Mouse (Mus musculus): Measurements from ENCODE around the gene Hist1h2bf. TPM values are rescaled to one million over a fixed set of nuclear protein-coding genes. Genes with fewer than 3 reads are reported as not detected.
A peak's percentile ranks its signal among the peaks of the same experiment; 100 is the strongest.
"Not testable (repeated sequence)": the region's sequence is repeated elsewhere in the genome, so short reads cannot be mapped to it uniquely, and the experiment has no call there.

Hist1h2bf gene
- polyA plus RNA-seq, 1 experiment from 2014 or later, result 2.1 TPM

DNA sequence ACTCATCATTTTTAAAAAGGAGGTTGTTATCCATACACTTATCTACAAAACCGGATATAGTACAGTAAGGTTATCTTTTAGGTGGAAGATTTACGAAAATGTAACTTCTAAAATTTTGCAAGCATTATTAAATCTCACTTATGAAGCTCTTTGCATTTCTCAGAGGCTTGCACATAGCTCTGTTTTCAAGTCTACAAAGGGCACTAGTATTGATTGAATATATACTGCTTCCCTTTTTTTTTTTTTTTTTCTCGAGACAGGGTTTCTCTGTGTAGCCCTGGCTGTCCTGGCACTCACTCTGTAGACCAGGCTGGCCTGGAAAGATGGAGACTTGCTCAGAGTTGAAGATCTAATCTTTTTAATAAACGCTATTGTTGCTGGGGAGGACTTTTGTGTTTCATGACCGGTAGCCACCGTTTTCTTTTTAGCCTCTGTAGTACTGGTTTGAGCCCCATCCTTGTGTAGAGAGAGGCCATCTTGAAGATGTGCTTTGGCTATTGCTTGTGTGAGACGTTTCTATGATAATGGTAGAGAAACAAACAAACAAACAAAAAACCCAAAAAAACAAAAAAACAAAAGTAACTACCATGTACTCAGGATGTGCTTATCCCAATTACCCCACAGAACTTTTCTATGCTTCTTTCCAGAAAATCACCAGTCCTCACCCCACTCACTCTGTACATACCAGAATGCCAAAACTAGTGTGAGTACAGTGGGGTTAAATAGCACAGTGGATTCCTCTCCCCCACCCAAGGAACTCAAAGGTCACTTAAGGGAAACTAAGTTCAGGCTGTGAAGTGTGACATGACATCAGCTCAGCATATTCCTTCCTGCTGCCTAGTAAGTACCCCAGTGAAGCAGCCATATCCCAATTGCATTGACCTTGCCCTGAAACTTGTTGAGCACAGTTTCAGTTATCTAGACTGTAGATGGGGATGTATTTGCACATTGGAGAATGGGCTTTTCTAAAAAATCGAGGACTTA, 21.8 kb downstream of the Hist1h2bf start:
- H3K27me3 ChIP-seq (replicated peaks; ENCODE audit: control insufficient read depth, insufficient read depth, low read length), result no peaks in the 10 kb centered on the region
- H3K27ac ChIP-seq (ENCODE audit: low read length), result peak overlapping the region; percentile 81
- ATAC-seq, result no peak
- H3K36me3 ChIP-seq (ENCODE audit: control insufficient read depth, insufficient read depth), result no peaks in the 10 kb centered on the region
- H3K4me3 ChIP-seq (replicated peaks; ENCODE audit: low read length), result peak overlapping the region; percentile 44
- H3K9ac ChIP-seq (replicated peaks; ENCODE audit: low read depth, low read length), result no peak overlapping the region
- WGBS, result 42% methylated on average over 8 of the region's 8 CpGs
- H3K9me3 ChIP-seq (ENCODE audit: control insufficient read depth, low read length), result no peaks in the 10 kb centered on the region
- peak overlapping the region; percentile 62 for H3K4me2 ChIP-seq (ENCODE audit: low read length)
- peaks cover 16% of the 10 kb centered on the region for H3K4me1 ChIP-seq (replicated peaks; ENCODE audit: control insufficient read depth, insufficient read depth, low read length)

DNA sequence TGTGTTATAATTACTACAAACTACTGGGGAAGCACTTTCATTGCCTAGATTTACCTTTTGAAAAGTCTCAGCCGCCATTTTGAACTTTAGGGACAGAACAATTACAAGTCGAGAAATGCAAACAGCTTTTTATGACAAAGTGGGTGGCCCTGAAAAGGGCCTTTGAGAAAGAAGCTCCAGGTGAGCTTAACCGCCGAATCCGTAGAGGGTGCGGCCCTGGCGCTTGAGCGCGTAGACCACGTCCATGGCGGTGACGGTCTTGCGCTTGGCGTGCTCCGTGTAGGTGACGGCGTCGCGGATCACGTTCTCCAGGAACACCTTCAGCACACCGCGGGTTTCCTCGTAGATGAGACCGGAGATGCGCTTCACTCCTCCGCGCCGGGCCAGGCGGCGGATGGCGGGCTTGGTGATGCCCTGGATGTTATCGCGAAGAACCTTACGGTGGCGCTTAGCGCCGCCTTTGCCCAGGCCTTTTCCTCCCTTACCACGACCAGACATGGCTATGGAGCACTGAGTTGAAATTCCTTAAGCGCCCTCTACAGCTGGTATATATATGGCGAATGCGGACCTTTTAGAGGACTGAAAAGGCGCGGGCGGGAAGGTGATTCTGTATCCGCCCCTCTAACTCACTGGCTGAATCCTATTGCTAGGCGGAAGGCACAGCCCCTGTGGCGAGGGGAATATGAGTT, 22.7 kb downstream of the Hist1h2bf start, which contains the start of gene Hist1h4f:
Hist1h4f (minus strand) TSS at position 503 of the 689 bp plus-strand sequence.
- Histone ChIP-seq H3K27ac (ENCODE audit: low read length) (peak within 1 kb of the TSS; percentile 81), H3K4me3 (replicated peaks; ENCODE audit: low read length) (peak within 1 kb of the TSS; percentile 44), H3K4me1 (replicated peaks; ENCODE audit: control insufficient read depth, insufficient read depth, low read length) (peaks cover 15% of the 10 kb centered on the region), H3K4me2 (ENCODE audit: low read length) (peak within 1 kb of the TSS; percentile 62), H3K9ac (replicated peaks; ENCODE audit: low read depth, low read length) (peak within 1 kb of the TSS; percentile 58)
- not testable (repeated sequence) for H3K27me3 ChIP-seq (replicated peaks; ENCODE audit: control insufficient read depth, insufficient read depth, low read length); H3K9me3 ChIP-seq (ENCODE audit: control insufficient read depth, low read length); H3K36me3 ChIP-seq (ENCODE audit: control insufficient read depth, insufficient read depth)
- WGBS, result under 1% methylated on average over 47 of the region's 47 CpGs
- peak; percentile 84 for ATAC-seq

DNA sequence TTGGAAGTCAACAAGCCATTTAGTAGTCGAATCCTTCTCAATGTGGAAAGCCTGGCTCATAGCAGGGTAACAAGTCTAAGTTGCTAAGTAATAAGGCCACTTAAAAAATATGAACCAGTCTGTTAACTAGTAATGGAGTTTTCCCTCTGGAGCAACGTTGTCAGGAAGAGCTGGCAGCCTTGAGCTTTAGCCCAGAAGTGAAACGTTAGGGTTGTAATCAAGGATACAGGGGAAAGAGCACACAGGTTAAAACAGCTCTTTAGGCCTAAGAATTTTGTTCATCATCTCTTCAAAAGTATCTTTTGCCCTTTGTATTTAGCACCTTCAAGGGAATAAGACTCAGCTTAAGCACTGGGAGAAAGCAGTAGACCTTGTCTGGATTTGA, 23.2 kb downstream of the Hist1h2bf start:
- Histone ChIP-seq H3K36me3 (ENCODE audit: control insufficient read depth, insufficient read depth) (no peaks in the 10 kb centered on the region), H3K27ac (ENCODE audit: low read length) (peak overlapping the region; percentile 81), H3K4me2 (ENCODE audit: low read length) (peak overlapping the region; percentile 62), H3K9ac (replicated peaks; ENCODE audit: low read depth, low read length) (peak overlapping the region; percentile 58), H3K4me1 (replicated peaks; ENCODE audit: control insufficient read depth, insufficient read depth, low read length) (peaks cover 16% of the 10 kb centered on the region), H3K9me3 (ENCODE audit: control insufficient read depth, low read length) (no peaks in the 10 kb centered on the region), H3K4me3 (replicated peaks; ENCODE audit: low read length) (peak overlapping the region; percentile 44), H3K27me3 (replicated peaks; ENCODE audit: control insufficient read depth, insufficient read depth, low read length) (no peaks in the 10 kb centered on the region)
- WGBS, result 4% methylated on average over 3 of the region's 3 CpGs
- ATAC-seq, result no peak

DNA sequence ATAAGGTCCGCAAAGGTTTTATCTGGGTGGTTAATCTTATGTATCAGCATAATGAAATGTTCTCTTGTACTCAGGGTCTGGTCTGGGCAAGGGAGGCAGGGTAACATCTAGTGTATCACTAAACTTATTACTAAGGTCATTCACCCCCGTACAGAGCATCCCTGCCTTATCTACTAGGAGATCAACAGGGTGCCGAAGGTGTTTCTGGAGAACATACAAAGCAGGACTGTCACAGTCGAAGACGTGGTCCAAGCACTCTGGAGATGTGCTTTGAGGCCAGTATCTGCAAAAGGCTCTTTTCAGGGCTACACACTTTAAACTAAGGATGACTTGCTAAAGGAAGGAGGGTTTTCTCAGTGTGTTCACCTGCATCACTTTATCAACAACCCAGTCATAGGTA, 27.3 kb downstream of the Hist1h2bf start:
- H3K27ac ChIP-seq (ENCODE audit: low read length), result no peak overlapping the region
- ATAC-seq, result no peak
- H3K27me3 ChIP-seq (replicated peaks; ENCODE audit: control insufficient read depth, insufficient read depth, low read length), result no peaks in the 10 kb centered on the region
- peaks cover 8% of the 10 kb centered on the region for H3K4me1 ChIP-seq (replicated peaks; ENCODE audit: control insufficient read depth, insufficient read depth, low read length)
- 82% methylated on average over 5 of the region's 5 CpGs for WGBS
- no peak overlapping the region for H3K9ac ChIP-seq (replicated peaks; ENCODE audit: low read depth, low read length)
- no peaks in the 10 kb centered on the region for H3K9me3 ChIP-seq (ENCODE audit: control insufficient read depth, low read length)
- H3K4me2 ChIP-seq (ENCODE audit: low read length), result no peak overlapping the region
- H3K36me3 ChIP-seq (ENCODE audit: control insufficient read depth, insufficient read depth), result no peaks in the 10 kb centered on the region
- H3K4me3 ChIP-seq (replicated peaks; ENCODE audit: low read length), result no peak overlapping the region

DNA sequence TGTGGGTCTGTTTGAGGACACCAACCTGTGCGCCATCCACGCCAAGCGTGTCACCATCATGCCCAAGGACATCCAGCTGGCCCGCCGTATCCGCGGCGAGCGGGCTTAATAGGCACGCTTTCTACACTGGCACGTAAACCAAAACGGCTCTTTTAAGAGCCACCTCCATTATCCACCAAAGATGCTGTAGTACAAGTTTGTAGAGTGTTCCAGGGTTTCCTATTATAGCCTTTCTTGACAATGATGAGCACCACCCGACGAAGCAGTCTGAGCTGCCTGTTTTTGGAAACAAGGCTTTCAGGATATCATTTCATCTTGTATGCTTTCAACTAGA, 29.2 kb downstream of the Hist1h2bf start:
- not testable (repeated sequence) for H3K27me3 ChIP-seq (replicated peaks; ENCODE audit: control insufficient read depth, insufficient read depth, low read length); H3K36me3 ChIP-seq (ENCODE audit: control insufficient read depth, insufficient read depth); H3K4me1 ChIP-seq (replicated peaks; ENCODE audit: control insufficient read depth, insufficient read depth, low read length); H3K9me3 ChIP-seq (ENCODE audit: control insufficient read depth, low read length)
- 1% methylated on average over 12 of the region's 14 CpGs for WGBS
- H3K27ac ChIP-seq (ENCODE audit: low read length), result peak overlapping the region; percentile 94
- 0 out of 2 replicates have a peak overlapping the region, but pooled peaks have one; percentile 42 for H3K9ac ChIP-seq (replicated peaks; ENCODE audit: low read depth, low read length)
- peak overlapping the region; percentile 45 for H3K4me2 ChIP-seq (ENCODE audit: low read length)
- H3K4me3 ChIP-seq (replicated peaks; ENCODE audit: low read length), result peak overlapping the region; percentile 54
- ATAC-seq, result peak; percentile 14

DNA sequence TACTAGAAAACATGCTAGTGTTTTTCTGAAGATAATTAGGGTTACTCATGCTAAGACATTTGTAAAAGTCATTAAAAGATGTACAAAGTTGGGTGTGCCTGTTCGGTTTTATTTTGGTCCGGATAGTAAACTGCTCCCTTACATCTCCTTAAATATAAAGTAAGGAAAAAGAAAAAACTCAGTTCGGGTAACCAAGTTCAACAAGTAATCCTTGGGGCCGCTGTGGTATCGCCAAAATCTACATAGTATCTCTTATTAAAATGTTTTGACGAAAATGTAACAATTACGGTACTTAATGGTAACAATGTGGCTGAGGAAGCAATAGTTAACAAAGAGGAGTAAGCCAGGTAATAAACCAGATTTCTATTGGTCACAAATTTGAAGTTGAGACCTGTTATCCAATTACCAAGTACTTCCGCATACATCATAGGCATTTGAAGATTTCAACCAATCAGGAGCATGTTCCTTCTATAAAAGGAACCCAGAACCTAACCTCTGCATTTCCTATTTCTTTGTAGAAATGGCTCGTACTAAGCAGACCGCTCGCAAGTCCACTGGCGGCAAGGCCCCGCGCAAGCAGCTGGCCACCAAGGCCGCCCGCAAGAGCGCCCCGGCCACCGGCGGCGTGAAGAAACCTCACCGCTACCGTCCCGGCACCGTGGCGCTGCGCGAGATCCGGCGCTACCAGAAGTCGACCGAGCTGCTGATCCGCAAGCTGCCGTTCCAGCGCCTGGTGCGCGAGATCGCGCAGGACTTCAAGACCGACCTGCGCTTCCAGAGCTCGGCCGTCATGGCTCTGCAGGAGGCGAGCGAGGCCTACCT, 29.8 kb downstream of the Hist1h2bf start, which contains the start of gene Hist1h3f:
Hist1h3f (plus strand) TSS at position 88 of the 822 bp plus-strand sequence.
- WGBS, result under 1% methylated on average over 23 of the region's 45 CpGs
- Histone ChIP-seq H3K4me3 (replicated peaks; ENCODE audit: low read length) (peak within 1 kb of the TSS; percentile 54), H3K27me3 (replicated peaks; ENCODE audit: control insufficient read depth, insufficient read depth, low read length) (no peaks in the 10 kb centered on the region), H3K9ac (replicated peaks; ENCODE audit: low read depth, low read length) (peak within 1 kb of the TSS; percentile 61), H3K4me1 (replicated peaks; ENCODE audit: control insufficient read depth, insufficient read depth, low read length) (peaks cover 2% of the 10 kb centered on the region; the same call in 1 of the 2 replicates), H3K4me2 (ENCODE audit: low read length) (peak within 1 kb of the TSS; percentile 73), H3K36me3 (ENCODE audit: control insufficient read depth, insufficient read depth) (no peaks in the 10 kb centered on the region), H3K9me3 (ENCODE audit: control insufficient read depth, low read length) (no peaks in the 10 kb centered on the region), H3K27ac (ENCODE audit: low read length) (peak within 1 kb of the TSS; percentile 94)
- peak; percentile 93 for ATAC-seq

DNA sequence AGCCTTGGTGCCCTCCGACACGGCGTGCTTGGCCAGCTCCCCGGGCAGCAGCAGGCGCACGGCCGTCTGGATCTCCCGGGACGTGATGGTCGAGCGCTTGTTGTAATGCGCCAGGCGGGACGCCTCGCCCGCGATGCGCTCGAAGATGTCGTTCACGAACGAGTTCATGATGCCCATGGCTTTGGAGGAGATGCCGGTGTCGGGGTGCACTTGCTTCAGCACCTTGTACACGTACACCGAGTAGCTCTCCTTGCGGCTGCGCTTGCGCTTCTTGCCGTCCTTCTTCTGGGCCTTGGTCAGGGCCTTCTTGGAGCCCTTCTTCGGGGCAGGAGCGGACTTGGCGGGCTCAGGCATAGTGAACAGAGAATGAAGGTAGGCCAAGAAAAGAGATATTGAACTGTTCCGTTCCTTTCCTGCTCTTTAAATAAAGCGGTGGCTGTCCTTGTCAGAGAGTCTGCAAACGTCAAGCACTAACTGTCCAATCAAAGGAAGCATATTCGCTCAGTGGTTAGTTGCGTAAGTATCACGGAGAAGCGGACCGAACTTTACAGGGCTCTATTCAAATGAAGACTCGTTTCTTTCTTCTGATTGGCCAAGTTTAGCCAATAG, 30.9 kb downstream of the Hist1h2bf start, which contains the start of gene Hist1h2bh:
Hist1h2bh (minus strand) TSS at position 394 of the 609 bp plus-strand sequence.
- Histone ChIP-seq H3K4me2 (ENCODE audit: low read length) (peak within 1 kb of the TSS; percentile 73), H3K4me3 (replicated peaks; ENCODE audit: low read length) (peak within 1 kb of the TSS; percentile 54), H3K27ac (ENCODE audit: low read length) (peak within 1 kb of the TSS; percentile 94), H3K9ac (replicated peaks; ENCODE audit: low read depth, low read length) (peak within 1 kb of the TSS; percentile 41)
- H3K9me3 ChIP-seq (ENCODE audit: control insufficient read depth, low read length); H3K27me3 ChIP-seq (replicated peaks; ENCODE audit: control insufficient read depth, insufficient read depth, low read length); H3K4me1 ChIP-seq (replicated peaks; ENCODE audit: control insufficient read depth, insufficient read depth, low read length); H3K36me3 ChIP-seq (ENCODE audit: control insufficient read depth, insufficient read depth): not testable (repeated sequence)
- peak; percentile 93 for ATAC-seq
- under 1% methylated on average over 27 of the region's 42 CpGs for WGBS

DNA sequence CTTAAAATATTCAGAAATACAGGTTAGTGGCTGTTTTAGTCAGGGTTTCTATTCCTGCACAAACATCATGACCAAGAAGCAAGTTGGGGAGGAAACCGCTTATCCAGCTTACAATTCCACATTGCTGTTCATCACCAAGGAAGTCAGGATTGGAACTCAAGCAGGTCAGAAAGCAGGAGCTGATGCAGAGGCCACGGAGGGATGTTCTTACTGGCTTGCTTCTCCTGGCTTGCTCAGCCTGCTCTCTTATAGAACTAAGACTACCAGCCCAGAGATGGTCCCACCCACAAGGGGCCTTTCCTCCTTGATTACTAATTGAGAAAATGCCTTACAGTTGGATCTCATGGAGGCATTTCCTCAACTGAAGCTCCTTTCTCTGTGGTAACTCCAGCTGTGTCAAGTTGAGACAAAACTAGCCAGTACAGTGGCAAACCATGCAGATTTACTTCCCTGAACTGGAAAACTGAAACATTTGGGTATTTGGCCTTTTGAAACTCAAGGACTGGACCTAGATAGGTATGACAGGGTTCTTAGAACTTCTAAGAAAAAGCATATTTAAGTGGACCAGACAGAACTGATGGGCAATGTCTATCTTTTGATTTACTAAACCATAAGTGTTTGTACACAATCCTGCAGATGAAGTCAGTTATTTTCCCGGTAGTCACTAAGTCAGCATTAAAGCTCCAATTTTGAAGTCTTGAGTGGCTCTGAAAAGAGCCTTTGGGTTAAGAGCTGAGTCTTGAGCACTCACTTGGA, 31.6 kb downstream of the Hist1h2bf start:
- H3K27me3 ChIP-seq (replicated peaks; ENCODE audit: control insufficient read depth, insufficient read depth, low read length); H3K9me3 ChIP-seq (ENCODE audit: control insufficient read depth, low read length); ATAC-seq; H3K4me1 ChIP-seq (replicated peaks; ENCODE audit: control insufficient read depth, insufficient read depth, low read length); H3K36me3 ChIP-seq (ENCODE audit: control insufficient read depth, insufficient read depth): not testable (repeated sequence)
- Histone ChIP-seq H3K4me3 (replicated peaks; ENCODE audit: low read length) (peak overlapping the region; percentile 42), H3K9ac (replicated peaks; ENCODE audit: low read depth, low read length) (peak overlapping the region; percentile 33; the same call in 1 of the 2 replicates), H3K4me2 (ENCODE audit: low read length) (peak overlapping the region; percentile 58), H3K27ac (ENCODE audit: low read length) (peak overlapping the region; percentile 48)
- 9% methylated on average over 3 of the region's 3 CpGs for WGBS

All from forebrain, embryonic 16.5 days (tissue).